Mouse (Mus musculus): Measurements from ENCODE around the gene Cit. TPM values are rescaled to one million over a fixed set of nuclear protein-coding genes. Genes with fewer than 3 reads are reported as not detected.

The Cit gene
- polyA plus RNA-seq, 1 experiment from 2014 or later: 15.9 TPM

DNA sequence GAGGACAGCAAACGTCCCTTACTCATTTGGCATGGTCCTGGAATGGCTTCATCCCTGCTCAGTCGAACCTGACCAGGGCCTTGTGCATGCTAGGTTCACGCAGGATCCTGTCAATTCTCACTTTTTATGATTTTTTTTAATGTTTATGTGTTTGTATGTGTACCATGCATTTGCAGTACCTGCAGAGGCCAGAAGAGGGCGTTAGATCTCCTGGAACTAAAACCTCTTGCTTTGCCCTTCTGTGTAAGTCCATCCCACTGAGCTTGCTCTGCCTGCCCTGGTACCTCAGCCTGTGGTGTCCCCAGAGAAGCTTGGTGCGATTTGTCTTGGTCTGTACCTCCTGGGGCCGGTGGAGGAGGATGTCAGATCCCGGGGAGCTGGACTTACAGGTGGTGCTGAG is 105.9 kb downstream of the Cit start:
- no peak for ATAC-seq (ENCODE audit: insufficient number of reproducible peaks, insufficient read depth, low FRiP score, low read depth)
- no peaks in the 10 kb centered on the region for H3K4me1 ChIP-seq (ENCODE audit: control insufficient read depth in 2 of 2, insufficient read depth in 2 of 2, low read length in 2 of 2)
- no peaks in the 10 kb centered on the region for H3K27me3 ChIP-seq (ENCODE audit: control insufficient read depth, insufficient read depth, low read length)
- no peak overlapping the region for H3K4me2 ChIP-seq (ENCODE audit: low read length)
- no peak overlapping the region for H3K27ac ChIP-seq (replicated peaks in 1 of 2; ENCODE audit: control insufficient read depth in 1 of 2, insufficient read depth in 1 of 2, low read depth in 2 of 2, low read length in 2 of 2)
- peaks cover 90% of the 10 kb centered on the region for H3K36me3 ChIP-seq (ENCODE audit: control insufficient read depth, insufficient read depth, low read length)
- no peak overlapping the region for H3K4me3 ChIP-seq (ENCODE audit: control insufficient read depth in 1 of 2, insufficient read depth in 1 of 2, low read depth in 1 of 2, low read length in 2 of 2)
- 0 out of 2 replicates have a peak, but pooled peaks cover 3% of the 10 kb centered on the region for H3K9me3 ChIP-seq (ENCODE audit: control insufficient read depth, low read length)
- 85% methylated on average over 7 of the region's 7 CpGs for WGBS
- no peak overlapping the region for H3K9ac ChIP-seq (ENCODE audit: low read length)

DNA sequence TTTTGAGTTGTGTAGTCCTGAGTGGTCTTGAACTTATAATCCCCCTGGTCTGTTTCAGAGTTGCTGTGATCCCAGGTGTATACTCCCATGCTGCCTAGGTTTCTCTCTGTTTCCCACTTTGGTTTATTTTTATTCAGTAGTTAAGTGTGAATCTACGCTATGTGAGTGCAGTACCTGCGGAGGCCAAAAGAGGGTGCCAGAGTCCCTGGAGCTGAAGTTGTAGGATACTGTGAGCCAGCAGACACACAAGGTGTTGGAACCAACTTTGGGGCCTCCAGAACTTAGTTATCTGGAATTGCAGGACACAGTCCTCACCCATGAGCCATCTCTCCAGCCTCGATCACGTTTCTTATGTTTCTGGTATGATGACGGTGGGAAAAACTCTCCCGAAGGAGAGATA is 108.1 kb downstream of the Cit start:
- Histone ChIP-seq H3K27ac (replicated peaks in 1 of 2; ENCODE audit: control insufficient read depth in 1 of 2, insufficient read depth in 1 of 2, low read depth in 2 of 2, low read length in 2 of 2) (no peak overlapping the region), H3K9ac (ENCODE audit: low read length) (no peak overlapping the region), H3K4me1 (ENCODE audit: control insufficient read depth in 2 of 2, insufficient read depth in 2 of 2, low read length in 2 of 2) (no peaks in the 10 kb centered on the region), H3K36me3 (ENCODE audit: control insufficient read depth, insufficient read depth, low read length) (peaks cover 85% of the 10 kb centered on the region), H3K27me3 (ENCODE audit: control insufficient read depth, insufficient read depth, low read length) (no peaks in the 10 kb centered on the region), H3K4me3 (ENCODE audit: control insufficient read depth in 1 of 2, insufficient read depth in 1 of 2, low read depth in 1 of 2, low read length in 2 of 2) (no peak overlapping the region), H3K9me3 (ENCODE audit: control insufficient read depth, low read length) (peaks cover 14% of the 10 kb centered on the region; the same call in 1 of the 2 replicates), H3K4me2 (ENCODE audit: low read length) (no peak overlapping the region)
- no peak for ATAC-seq (ENCODE audit: insufficient number of reproducible peaks, insufficient read depth, low FRiP score, low read depth)
- 95% methylated on average over 6 of the region's 6 CpGs for WGBS

- H3K4me3 ChIP-seq (ENCODE audit: control insufficient read depth in 1 of 2, insufficient read depth in 1 of 2, low read depth in 1 of 2, low read length in 2 of 2): no peak overlapping the region
- H3K9ac ChIP-seq (ENCODE audit: low read length): no peak overlapping the region
- peaks cover 84% of the 10 kb centered on the region for H3K36me3 ChIP-seq (ENCODE audit: control insufficient read depth, insufficient read depth, low read length)
- peaks cover 14% of the 10 kb centered on the region; the same call in 1 of the 2 replicates for H3K9me3 ChIP-seq (ENCODE audit: control insufficient read depth, low read length)
- no peak for ATAC-seq (ENCODE audit: insufficient number of reproducible peaks, insufficient read depth, low FRiP score, low read depth)
- no peak overlapping the region for H3K4me2 ChIP-seq (ENCODE audit: low read length)
- WGBS: 93% methylated on average over 6 of the region's 6 CpGs
- H3K27ac ChIP-seq (replicated peaks in 1 of 2; ENCODE audit: control insufficient read depth in 1 of 2, insufficient read depth in 1 of 2, low read depth in 2 of 2, low read length in 2 of 2): no peak overlapping the region
- no peaks in the 10 kb centered on the region for H3K4me1 ChIP-seq (ENCODE audit: control insufficient read depth in 2 of 2, insufficient read depth in 2 of 2, low read length in 2 of 2)
- H3K27me3 ChIP-seq (ENCODE audit: control insufficient read depth, insufficient read depth, low read length): no peaks in the 10 kb centered on the region
Measured at GRCm38 (mm10) chr5:115954084-115954483, 109.0 kb downstream of the Cit start.

GRCm38 (mm10) chr5:115954549-115954948 is 109.5 kb downstream of the Cit start:
- H3K9ac ChIP-seq (ENCODE audit: low read length): no peak overlapping the region
- H3K36me3 ChIP-seq (ENCODE audit: control insufficient read depth, insufficient read depth, low read length): peaks cover 85% of the 10 kb centered on the region
- no peak overlapping the region for H3K4me3 ChIP-seq (ENCODE audit: control insufficient read depth in 1 of 2, insufficient read depth in 1 of 2, low read depth in 1 of 2, low read length in 2 of 2)
- ATAC-seq (ENCODE audit: insufficient number of reproducible peaks, insufficient read depth, low FRiP score, low read depth): no peak
- no peaks in the 10 kb centered on the region for H3K4me1 ChIP-seq (ENCODE audit: control insufficient read depth in 2 of 2, insufficient read depth in 2 of 2, low read length in 2 of 2)
- H3K4me2 ChIP-seq (ENCODE audit: low read length): no peak overlapping the region
- H3K27me3 ChIP-seq (ENCODE audit: control insufficient read depth, insufficient read depth, low read length): no peaks in the 10 kb centered on the region
- peaks cover 14% of the 10 kb centered on the region; the same call in 1 of the 2 replicates for H3K9me3 ChIP-seq (ENCODE audit: control insufficient read depth, low read length)
- 90% methylated on average over 14 of the region's 14 CpGs for WGBS
- H3K27ac ChIP-seq (replicated peaks in 1 of 2; ENCODE audit: control insufficient read depth in 1 of 2, insufficient read depth in 1 of 2, low read depth in 2 of 2, low read length in 2 of 2): no peak overlapping the region

- Histone ChIP-seq H3K27ac (replicated peaks in 1 of 2; ENCODE audit: control insufficient read depth in 1 of 2, insufficient read depth in 1 of 2, low read depth in 2 of 2, low read length in 2 of 2) (no peak overlapping the region), H3K36me3 (ENCODE audit: control insufficient read depth, insufficient read depth, low read length) (peaks cover 83% of the 10 kb centered on the region), H3K4me1 (ENCODE audit: control insufficient read depth in 2 of 2, insufficient read depth in 2 of 2, low read length in 2 of 2) (no peaks in the 10 kb centered on the region), H3K4me2 (ENCODE audit: low read length) (no peak overlapping the region), H3K9me3 (ENCODE audit: control insufficient read depth, low read length) (peaks cover 14% of the 10 kb centered on the region; the same call in 1 of the 2 replicates), H3K4me3 (ENCODE audit: control insufficient read depth in 1 of 2, insufficient read depth in 1 of 2, low read depth in 1 of 2, low read length in 2 of 2) (no peak overlapping the region), H3K9ac (ENCODE audit: low read length) (no peak overlapping the region), H3K27me3 (ENCODE audit: control insufficient read depth, insufficient read depth, low read length) (no peaks in the 10 kb centered on the region)
- ATAC-seq (ENCODE audit: insufficient number of reproducible peaks, insufficient read depth, low FRiP score, low read depth): no peak
- 92% methylated on average over 14 of the region's 14 CpGs for WGBS
Measured at GRCm38 (mm10) chr5:115955131-115955530, 110.1 kb downstream of the Cit start.

DNA sequence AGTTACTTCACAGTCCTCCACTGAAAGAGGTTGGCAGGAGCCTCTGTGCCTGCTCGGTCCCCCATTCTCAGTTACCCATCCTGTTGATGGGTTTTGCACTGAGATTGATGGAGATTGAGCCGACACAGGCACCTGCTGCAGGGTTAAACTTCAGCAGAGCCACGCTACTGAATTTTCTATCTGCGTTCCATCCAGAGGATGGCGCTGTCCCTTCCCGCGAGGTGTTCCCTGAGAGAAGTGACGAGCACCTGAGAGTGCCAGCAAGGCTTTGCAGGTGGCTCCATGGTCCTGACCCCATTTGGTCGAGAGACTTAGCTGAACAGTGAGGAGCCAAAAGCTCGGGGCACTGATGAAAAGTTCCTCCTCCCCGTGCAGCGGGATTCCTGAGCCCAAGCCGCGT is 111.0 kb downstream of the Cit start:
- WGBS: 98% methylated on average over 14 of the region's 14 CpGs
- ATAC-seq (ENCODE audit: insufficient number of reproducible peaks, insufficient read depth, low FRiP score, low read depth): no peak
- peaks cover 14% of the 10 kb centered on the region; the same call in 1 of the 2 replicates for H3K9me3 ChIP-seq (ENCODE audit: control insufficient read depth, low read length)
- no peaks in the 10 kb centered on the region for H3K4me1 ChIP-seq (ENCODE audit: control insufficient read depth in 2 of 2, insufficient read depth in 2 of 2, low read length in 2 of 2)
- no peak overlapping the region for H3K27ac ChIP-seq (replicated peaks in 1 of 2; ENCODE audit: control insufficient read depth in 1 of 2, insufficient read depth in 1 of 2, low read depth in 2 of 2, low read length in 2 of 2)
- H3K27me3 ChIP-seq (ENCODE audit: control insufficient read depth, insufficient read depth, low read length): no peaks in the 10 kb centered on the region
- H3K4me3 ChIP-seq (ENCODE audit: control insufficient read depth in 1 of 2, insufficient read depth in 1 of 2, low read depth in 1 of 2, low read length in 2 of 2): no peak overlapping the region
- H3K9ac ChIP-seq (ENCODE audit: low read length): no peak overlapping the region
- no peak overlapping the region for H3K4me2 ChIP-seq (ENCODE audit: low read length)
- peaks cover 74% of the 10 kb centered on the region for H3K36me3 ChIP-seq (ENCODE audit: control insufficient read depth, insufficient read depth, low read length)

DNA sequence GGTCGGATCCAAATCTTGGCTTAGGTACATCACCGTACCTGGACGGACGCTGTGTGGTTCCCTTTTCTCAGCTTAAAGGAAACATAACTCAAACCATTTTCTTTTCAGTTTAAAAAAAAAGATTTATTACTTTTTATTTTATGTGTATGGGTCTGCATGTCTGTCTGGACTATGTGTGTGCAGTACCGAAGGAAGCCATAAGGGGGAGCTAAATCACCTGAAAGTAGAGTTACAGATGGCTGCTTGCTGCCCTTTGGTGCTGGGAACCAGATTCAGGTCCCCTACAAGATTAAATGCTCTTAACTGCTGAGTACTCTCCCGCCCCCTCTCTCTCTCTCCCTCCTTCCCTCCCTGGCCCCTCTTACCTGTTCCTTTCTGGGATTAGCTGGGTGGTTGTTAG is 112.1 kb downstream of the Cit start:
- no peak for ATAC-seq (ENCODE audit: insufficient number of reproducible peaks, insufficient read depth, low FRiP score, low read depth)
- no peaks in the 10 kb centered on the region for H3K4me1 ChIP-seq (ENCODE audit: control insufficient read depth in 2 of 2, insufficient read depth in 2 of 2, low read length in 2 of 2)

GRCm38 (mm10) chr5:115958344-115958743 is 113.3 kb downstream of the Cit start:
- 89% methylated on average over 1 of the region's 1 CpGs for WGBS
- H3K36me3 ChIP-seq (ENCODE audit: control insufficient read depth, insufficient read depth, low read length): peaks cover 62% of the 10 kb centered on the region
- H3K4me2 ChIP-seq (ENCODE audit: low read length): no peak overlapping the region
- H3K9me3 ChIP-seq (ENCODE audit: control insufficient read depth, low read length): peaks cover 11% of the 10 kb centered on the region; the same call in 1 of the 2 replicates
- H3K9ac ChIP-seq (ENCODE audit: low read length): no peak overlapping the region
- ATAC-seq (ENCODE audit: insufficient number of reproducible peaks, insufficient read depth, low FRiP score, low read depth): no peak
- no peak overlapping the region for H3K27ac ChIP-seq (replicated peaks in 1 of 2; ENCODE audit: control insufficient read depth in 1 of 2, insufficient read depth in 1 of 2, low read depth in 2 of 2, low read length in 2 of 2)
- H3K4me1 ChIP-seq (ENCODE audit: control insufficient read depth in 2 of 2, insufficient read depth in 2 of 2, low read length in 2 of 2): no peaks in the 10 kb centered on the region
- H3K27me3 ChIP-seq (ENCODE audit: control insufficient read depth, insufficient read depth, low read length): no peaks in the 10 kb centered on the region
- H3K4me3 ChIP-seq (ENCODE audit: control insufficient read depth in 1 of 2, insufficient read depth in 1 of 2, low read depth in 1 of 2, low read length in 2 of 2): no peak overlapping the region

More for the DNA sequence above, 112.1 kb downstream of the Cit start:
- Histone ChIP-seq H3K36me3 (ENCODE audit: control insufficient read depth, insufficient read depth, low read length) (peaks cover 71% of the 10 kb centered on the region), H3K4me2 (ENCODE audit: low read length) (no peak overlapping the region), H3K27me3 (ENCODE audit: control insufficient read depth, insufficient read depth, low read length) (no peaks in the 10 kb centered on the region), H3K4me3 (ENCODE audit: control insufficient read depth in 1 of 2, insufficient read depth in 1 of 2, low read depth in 1 of 2, low read length in 2 of 2) (no peak overlapping the region), H3K9ac (ENCODE audit: low read length) (no peak overlapping the region), H3K27ac (replicated peaks in 1 of 2; ENCODE audit: control insufficient read depth in 1 of 2, insufficient read depth in 1 of 2, low read depth in 2 of 2, low read length in 2 of 2) (no peak overlapping the region), H3K9me3 (ENCODE audit: control insufficient read depth, low read length) (peaks cover 14% of the 10 kb centered on the region; the same call in 1 of the 2 replicates)
- 96% methylated on average over 6 of the region's 6 CpGs for WGBS
